Mouse (Mus musculus): ENCODE data around the gene Bloc1s3.
A peak's percentile ranks its signal among the peaks of the same experiment; 100 is the strongest.
"Not testable (repeated sequence)": the region's sequence is repeated elsewhere in the genome, so short reads cannot be mapped to it uniquely, and the experiment has no call there.

Gene Bloc1s3

DNA sequence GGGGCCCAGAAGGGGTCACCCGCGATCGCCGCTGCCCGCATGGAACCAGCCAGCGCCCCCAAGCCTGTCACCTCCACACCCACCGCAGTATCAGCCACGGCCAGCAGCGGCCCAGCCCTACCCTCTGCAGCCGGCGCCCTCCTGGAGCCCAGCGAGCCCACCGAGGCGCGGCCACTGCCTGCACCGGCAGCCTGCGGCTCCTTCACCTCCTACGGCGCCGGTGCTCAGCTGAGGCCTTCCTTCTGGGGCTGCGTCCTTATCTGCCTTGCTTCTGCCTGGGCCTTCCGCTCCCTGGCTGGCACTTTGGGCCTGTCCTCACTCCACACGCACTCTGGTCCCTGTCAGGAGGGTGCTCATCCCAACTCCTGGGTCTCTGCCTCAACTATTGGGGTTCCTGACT, 11.9 kb upstream of the Bloc1s3 start:
- DNase-seq (ENCODE audit: extremely low read depth, low read depth, low spot score), result no peak

DNA sequence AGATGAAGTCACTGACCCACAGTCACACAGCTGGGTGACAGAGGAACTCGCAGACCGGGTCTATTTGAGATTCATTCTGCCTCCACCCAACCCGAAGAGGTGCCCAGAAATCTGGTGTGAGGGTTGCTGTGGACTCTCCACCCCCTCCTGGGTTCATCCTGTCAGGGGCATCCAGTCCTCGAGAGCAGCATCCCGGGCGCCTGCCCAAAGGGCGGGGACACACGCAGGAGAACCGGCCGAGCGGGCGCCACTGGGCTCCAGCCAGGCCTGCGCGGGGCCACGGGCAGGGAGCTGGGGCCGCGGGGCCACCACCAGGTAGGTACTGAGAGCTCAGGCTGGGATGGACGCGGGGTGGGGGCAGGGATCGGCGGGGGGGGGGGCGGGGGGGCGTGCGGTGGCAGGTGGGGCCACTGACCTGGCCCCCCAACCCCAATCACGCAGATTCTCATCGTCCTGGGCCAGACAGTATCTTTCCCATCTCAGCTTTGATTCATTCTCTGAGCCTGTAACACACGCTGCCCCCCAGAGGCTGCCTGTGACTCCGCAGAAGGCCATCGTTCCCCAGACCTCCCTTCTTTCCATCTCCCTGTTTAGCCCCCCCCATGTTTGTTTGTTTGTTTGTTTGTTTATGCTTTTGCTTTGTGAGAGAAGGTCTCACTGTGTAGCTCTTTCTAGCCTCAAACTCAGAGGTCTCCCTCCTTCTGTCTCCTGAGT, 9.6 kb upstream of the Bloc1s3 start, which contains the start of gene Nkpd1:
TSS of gene Nkpd1 (plus strand) at position 187 of the 714 bp plus-strand sequence.
- DNase-seq (ENCODE audit: extremely low read depth, low read depth, low spot score), result no peak

DNA sequence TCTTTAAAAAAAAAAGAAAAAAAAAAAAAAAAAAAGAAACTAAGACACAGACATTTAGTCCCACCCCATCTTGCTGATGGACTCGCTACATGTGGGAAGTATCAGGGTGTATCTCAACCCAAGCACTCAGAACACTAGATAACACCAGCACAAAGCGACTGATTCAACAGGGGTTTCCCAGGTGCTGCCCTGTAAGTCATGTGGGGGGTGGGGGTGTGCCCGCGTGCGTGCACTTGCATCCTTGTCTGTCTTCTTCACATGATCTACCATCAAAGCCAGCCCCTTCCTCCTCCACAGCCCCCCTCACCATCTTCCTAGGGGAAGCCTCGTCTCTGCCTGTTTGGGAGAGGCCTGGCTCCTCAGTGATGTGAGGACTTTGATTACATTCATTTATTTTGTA, 4.2 kb upstream of the Bloc1s3 start:
- no peak for DNase-seq (ENCODE audit: extremely low read depth, low read depth, low spot score)

- not testable (repeated sequence) for DNase-seq (ENCODE audit: extremely low read depth, low read depth, low spot score)
These were observed 3.8 kb upstream of the Bloc1s3 start for GRCm38 (mm10) chr7:19511934-19512333.

DNA sequence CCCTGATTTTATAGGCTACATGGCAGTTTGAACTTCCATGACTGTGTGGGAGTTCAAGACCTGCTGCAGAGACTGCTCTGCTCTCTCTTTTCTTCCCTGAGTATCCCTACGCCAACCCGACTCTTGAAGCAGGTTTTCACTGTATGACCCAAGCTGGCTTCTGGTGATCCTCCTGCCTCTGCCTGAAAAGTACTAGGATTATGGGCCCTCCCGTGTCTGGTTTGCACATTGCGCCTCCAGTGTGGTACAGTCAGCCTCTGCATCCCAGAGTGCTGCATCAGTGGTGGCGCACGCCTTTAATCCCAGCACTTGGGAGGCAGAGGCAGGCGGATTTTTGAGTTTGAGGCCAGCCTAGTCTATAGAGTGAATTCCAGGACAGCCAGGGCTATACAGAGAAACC, 1.6 kb upstream of the Bloc1s3 start:
- no peak for DNase-seq (ENCODE audit: extremely low read depth, low read depth, low spot score)

- no peak for DNase-seq (ENCODE audit: extremely low read depth, low read depth, low spot score)
These were observed 879 bp upstream of the Bloc1s3 start for GRCm38 (mm10) chr7:19508924-19509568.

DNA sequence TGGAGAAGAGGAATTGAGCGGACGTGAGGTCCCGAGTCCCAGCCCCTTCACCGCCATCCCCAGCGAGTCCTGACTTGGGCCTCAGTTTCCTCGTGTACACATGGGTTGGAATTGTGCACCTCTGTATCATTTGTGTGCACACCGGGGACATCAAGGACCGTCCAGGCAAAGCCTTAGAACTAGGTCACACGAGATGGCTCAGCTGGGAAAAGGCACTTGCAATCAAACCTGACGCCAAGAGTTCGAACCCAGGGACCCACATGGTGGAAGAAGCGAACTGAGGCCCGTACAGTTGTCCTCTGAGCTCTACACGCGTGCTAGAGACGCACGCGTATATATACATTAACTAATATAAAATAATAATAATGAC, 570 bp downstream of the Bloc1s3 start:
- DNase-seq (ENCODE audit: extremely low read depth, low read depth, low spot score), result no peak

DNA sequence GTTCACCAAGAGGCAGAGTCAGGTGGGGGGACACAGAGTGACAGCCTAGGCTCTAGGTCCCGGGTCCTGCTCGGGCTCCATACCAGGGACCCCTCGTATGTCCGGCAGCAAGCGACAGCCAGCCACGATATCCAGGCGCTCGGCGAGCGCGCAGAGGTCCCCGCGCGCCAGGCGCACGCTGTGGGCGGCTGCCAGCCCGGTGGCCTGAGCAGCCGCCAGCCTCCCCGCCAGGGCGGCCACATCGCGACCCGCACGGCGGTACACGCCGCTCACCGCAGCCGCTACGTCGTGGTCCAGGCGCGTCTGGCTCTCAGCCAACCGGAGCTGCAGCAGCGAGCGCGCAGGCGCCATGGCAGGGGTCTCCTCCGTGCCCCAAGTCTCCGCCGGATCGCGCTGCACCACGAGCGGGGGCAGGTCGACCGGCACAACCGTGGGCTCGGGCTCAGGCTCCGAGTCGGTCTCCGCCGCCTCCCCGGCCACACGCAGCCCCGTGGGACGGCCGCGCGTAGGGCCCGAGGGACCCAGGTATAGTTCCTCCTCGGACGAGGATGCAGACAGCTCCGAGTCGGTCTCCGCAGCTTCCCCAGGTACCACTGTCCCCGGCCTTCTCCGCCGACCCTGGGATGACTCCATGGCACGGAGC, 1.1 kb downstream of the Bloc1s3 start:
- DNase-seq (ENCODE audit: extremely low read depth, low read depth, low spot score), result no peak

- no peak for DNase-seq (ENCODE audit: extremely low read depth, low read depth, low spot score)
These were observed 1.8 kb downstream of the Bloc1s3 start for GRCm38 (mm10) chr7:19506326-19506725.

DNA sequence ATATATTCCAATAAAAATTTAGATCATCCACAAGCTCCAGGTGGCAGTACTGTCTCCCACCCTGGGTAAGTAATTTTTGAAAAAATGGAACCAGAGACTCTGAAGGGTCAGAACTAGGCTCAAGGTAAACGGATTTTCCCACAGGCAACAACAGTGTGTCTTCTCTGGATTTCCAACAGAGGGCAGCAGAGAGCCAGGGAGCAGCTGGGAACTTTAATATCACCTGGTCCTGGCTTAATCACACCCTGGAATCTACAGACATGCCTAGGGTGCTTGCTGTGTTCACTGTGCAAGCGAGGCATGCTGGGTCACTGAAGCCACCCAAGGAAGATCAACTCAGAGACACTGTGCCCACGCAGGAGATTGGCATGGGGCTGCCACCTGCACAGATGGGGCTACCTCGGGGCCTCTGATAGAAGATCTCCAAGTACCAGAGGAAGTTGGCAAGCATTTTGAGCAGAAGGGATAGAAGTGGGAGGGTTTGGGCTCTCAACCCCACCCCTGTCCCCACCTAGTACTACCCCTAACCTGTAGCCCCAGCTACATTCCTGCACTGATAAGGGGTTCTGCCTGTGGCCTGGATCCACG, 4.6 kb downstream of the Bloc1s3 start:
- DNase-seq (ENCODE audit: extremely low read depth, low read depth, low spot score), result peak; percentile 34

GRCm38 (mm10) chr7:19501658-19502057, 6.5 kb downstream of the Bloc1s3 start:
- DNase-seq (ENCODE audit: extremely low read depth, low read depth, low spot score), result no peak

- DNase-seq (ENCODE audit: extremely low read depth, low read depth, low spot score), result no peak
These were observed 7.5 kb downstream of the Bloc1s3 start for GRCm38 (mm10) chr7:19500420-19501363.

DNA sequence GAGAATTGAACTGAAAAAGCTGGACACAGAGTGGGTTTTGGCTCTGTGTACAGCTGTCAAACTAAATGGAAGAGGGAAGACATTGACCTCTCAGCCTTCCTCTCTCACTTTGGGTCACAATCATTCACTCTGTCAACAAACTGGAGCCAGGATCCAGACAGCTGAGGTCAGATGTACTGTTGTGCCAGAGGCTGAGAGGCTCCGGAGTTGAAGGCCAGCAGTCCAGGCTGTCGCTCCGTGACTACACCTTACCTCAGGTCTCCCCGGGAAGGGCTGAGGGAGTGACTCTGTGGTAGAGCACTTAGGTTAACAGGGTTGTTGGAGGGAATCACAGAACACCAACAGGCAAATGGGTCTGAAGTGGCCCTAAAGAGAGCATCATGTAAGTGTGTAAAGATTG, 9.8 kb downstream of the Bloc1s3 start:
- DNase-seq (ENCODE audit: extremely low read depth, low read depth, low spot score), result no peak

DNA sequence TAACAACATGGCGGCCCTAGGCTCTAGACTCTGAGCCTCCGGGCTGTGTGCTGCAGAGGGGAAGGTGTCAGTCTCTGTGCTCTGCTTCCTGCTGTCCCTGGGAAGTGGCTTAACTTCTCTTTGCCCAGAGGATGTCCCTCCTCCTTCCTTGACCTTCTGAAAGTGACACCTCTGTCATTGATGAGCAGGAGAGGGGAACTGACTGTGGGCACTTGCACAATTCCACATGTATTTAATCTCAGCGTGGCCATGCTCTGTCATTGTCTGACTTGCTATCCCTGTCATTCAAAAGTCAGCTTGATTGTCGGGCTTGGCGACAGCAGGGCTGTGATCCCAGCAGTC, 12.0 kb downstream of the Bloc1s3 start:
- no peak for DNase-seq (ENCODE audit: extremely low read depth, low read depth, low spot score)

DNA sequence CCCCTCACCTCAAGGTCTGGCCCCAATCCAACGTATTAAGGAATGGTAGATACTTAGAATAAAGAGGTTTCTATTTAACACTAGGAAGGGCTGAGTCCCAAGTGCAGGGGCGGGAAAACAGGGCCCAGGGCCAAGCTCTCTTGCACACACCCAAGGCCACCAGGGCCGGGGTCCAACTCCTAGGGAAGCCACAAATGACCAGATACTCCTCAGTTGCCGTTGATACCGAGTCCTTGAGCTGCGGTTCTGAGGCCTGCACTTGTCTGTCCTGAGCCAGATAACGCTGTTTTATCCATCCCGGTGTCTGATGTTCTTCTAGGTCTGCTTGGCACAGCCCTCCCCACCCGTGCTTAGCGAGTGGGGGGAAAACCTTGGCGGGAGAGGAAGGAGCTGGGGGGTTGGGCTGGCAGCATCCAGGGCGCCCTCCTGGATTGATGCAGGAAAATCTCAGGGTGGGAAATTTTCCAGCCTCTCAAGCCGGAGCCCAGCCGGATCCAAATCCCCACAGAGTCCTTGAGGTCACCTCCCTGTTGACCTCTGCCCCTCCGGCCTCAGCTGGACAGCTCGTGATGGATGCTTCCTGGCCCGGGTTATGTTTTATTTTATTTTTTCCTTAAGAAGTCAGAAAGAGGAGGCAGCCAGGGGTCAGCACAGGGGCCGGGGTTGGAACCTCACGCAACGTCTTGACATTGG, 12.5 kb downstream of the Bloc1s3 start:
- DNase-seq (ENCODE audit: extremely low read depth, low read depth, low spot score), result no peak

DNA sequence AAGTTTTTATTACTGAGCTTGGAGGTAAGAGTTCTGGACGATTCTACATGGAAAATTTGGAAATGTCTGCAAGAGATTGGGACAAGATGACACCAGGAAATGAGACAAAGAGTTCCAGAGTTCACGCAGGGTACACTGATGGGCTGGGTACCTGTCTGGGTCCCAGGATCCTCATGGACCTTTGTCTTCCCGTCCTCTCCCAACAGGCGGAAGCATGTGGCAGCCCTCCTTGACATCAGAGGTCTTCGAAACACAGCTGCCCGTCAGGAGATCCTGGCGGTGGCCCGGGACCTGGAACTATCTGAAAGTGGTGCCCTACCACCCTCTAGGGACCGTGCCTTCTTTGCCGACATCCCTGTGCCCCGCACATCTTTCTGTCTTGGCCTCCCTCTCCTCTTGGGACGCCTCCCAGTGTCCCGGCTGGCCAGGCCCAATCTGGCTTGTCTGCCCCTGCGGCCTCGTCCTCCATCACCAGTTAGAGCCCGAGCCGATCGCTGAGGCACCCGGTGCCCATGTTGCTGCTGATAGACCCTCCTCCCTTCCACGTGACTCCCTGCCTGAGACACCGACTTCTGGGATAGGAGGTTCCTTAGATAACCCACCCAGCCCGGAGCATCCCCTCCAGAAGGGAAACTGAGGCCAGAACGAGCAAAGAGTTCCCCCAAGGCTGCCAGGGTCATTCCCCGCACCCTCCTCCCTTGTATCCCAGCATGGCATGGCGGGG, 13.3 kb downstream of the Bloc1s3 start:
- no peak for DNase-seq (ENCODE audit: extremely low read depth, low read depth, low spot score)

DNA sequence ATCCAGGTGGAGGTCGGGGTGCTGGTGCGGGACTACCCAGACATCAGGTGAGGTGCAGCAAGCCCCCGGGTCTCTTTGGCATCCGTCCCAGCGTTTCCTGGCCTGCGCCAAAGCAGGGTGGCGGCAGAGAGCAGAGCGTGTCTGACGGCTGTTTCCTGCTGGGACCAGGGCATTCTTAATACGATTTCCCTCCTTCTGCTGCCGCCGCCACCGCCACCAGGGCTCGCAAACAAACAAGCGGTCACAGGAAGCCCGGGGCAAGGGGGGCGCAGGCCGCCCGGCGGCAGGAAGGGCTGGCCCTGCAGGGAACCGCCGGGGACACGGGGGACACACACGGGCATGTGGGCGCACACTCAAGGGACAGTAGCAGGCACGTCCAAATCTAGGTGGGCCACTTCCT, 16.4 kb downstream of the Bloc1s3 start:
- no peak for DNase-seq (ENCODE audit: extremely low read depth, low read depth, low spot score)

GRCm38 (mm10) chr7:19489525-19489924, 18.6 kb downstream of the Bloc1s3 start:
- no peak for DNase-seq (ENCODE audit: extremely low read depth, low read depth, low spot score)

DNA sequence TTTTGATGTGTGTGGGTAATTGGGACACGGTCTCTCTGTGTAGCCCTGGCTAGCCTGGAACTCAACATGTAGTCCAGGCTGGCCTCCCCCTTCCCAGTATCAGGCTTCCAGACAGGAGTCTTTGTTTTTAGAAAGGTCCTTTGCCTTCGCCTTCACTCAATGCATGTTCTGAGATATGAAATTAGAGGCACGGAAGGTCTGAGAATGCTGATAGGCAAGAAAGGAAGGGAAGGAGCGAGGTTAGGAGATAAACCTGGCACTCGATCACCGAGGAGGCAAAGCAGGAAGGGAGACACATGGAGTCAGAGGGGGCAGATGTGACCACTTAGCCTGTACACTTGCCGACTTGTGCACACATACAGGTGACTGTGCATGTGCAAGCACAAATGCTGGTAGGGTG, 21.6 kb downstream of the Bloc1s3 start:
- no peak for DNase-seq (ENCODE audit: extremely low read depth, low read depth, low spot score)

GRCm38 (mm10) chr7:19485488-19485887, 22.7 kb downstream of the Bloc1s3 start:
- no peak for DNase-seq (ENCODE audit: extremely low read depth, low read depth, low spot score)

Data from fat pad, adult 2 months (tissue).